Mouse (Mus musculus) CH12F3 (cell line): Measurements from ENCODE around the gene Dnah6.

Experiments
- in situ Hi-C: fragments of 300-500 bp; cut with MboI; formaldehyde crosslinking; loops from 2 replicates; pipeline ENCODE4 v1.14.3; 2020; ENCODE audit warnings: low sequenced_read_pairs

Gene Dnah6

DNA sequence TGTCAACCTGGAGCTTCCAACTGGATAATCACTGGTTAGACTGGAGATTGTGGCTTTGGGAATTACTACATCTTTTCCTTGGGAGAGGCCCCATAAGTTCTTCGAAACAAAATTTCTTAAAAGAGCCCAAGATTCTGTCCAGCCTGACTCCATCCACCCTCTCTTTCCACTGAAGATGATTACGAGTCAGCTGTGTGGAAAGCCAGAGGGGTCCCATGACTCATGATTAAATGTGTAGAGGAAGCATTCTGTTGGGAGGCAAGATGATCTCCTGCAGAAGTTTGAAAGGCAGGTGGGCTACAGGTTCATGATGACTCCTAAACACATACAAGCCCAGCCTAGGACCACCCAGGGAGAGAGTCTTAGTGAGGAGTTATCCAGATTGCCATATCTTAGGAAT, 66.0 kb downstream of the Dnah6 start:
- in situ Hi-C loops: loop anchor here (25.0 kb wide), 1 partner anchor 218 kb away; no protein-coding TSS in a partner anchor

DNA sequence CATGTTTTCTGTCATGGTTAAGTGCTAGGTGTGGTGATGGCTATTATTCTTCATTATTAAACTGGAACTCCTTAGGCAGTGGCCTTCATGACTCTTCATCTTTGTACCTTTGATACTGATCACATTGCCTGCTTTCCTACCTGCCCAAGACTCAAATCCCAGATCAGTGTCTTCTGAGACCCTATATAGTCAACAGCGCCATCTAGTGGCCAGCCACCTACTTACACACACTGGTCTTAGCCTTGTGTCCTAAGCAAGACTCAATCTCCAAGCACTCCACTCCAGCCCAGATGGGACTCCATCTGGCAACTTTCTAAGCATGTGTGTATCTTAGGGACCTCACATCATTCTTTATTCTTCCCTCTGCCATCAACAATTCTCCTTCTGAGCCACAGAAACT, 67.8 kb downstream of the Dnah6 start:
- in situ Hi-C loops: loop anchor here (25.0 kb wide), 1 partner anchor 216 kb away; no protein-coding TSS in a partner anchor

- in situ Hi-C loops: no loop called here
Measured at GRCm38 (mm10) chr6:73143403-73143802, 78.0 kb downstream of the Dnah6 start.

- in situ Hi-C loops: no loop called here
Measured at GRCm38 (mm10) chr6:73142776-73143175, 78.7 kb downstream of the Dnah6 start.

GRCm38 (mm10) chr6:73140836-73141235, 80.6 kb downstream of the Dnah6 start:
- in situ Hi-C loops: no loop called here

DNA sequence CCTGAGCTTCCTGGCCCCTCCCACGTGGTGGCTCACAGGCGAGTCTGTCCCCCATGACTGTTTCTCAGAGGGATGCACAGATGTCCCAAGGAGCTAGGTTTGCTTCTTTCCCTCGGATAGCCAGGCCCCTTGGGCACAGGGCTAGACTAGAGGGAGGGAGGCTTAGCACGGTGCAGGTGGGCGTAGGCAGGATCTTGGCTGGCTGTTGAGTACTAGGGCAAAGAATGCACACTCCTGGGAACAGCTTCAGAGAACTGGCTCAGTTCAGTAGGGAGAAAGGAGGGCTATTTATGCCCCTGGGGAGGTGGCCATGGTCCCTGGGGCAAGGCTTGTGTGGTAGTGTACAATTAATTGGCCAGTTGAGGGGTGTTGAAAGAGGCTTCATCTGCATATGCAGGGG, 88.7 kb downstream of the Dnah6 start:
- in situ Hi-C loops: no loop called here

DNA sequence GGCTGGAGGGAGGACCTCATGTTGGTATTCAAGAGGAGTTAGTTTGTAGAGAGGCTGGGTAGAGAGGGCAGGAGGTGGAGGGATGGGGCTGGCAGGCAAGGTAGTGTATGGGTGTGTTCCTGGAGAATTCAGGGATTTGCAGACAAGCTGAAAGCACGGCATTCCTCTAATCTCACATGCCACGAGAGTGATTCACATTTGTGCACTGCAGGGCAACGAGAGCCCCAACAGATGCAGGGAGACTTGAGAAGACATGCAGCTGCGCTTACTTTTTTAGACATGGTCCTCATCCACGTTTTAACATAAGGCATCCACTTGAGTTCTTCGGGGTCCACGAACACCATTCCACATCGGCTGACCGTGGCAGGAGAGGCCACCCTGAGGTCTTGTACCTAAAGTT, 93.9 kb downstream of the Dnah6 start:
- in situ Hi-C loops: no loop called here

DNA sequence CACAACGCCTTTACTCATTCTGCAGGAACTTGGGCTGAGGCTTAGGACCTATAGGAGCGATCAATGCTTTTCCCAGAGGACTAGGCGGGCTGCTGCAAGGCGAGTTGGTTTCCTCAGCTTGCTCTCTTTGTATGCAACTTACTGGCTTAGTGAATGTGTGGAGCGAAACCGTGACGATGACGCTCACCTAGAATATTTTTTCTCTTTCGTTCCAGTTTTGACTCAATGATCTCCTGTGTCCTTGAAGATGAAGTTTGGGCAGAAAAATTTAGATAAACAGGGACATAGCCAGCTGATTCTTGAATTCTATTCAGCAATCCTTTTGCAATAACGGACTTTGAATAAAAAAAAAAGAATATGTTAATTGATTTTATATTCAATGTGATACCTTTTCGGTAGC, 101.1 kb downstream of the Dnah6 start:
- in situ Hi-C loops: no loop called here

DNA sequence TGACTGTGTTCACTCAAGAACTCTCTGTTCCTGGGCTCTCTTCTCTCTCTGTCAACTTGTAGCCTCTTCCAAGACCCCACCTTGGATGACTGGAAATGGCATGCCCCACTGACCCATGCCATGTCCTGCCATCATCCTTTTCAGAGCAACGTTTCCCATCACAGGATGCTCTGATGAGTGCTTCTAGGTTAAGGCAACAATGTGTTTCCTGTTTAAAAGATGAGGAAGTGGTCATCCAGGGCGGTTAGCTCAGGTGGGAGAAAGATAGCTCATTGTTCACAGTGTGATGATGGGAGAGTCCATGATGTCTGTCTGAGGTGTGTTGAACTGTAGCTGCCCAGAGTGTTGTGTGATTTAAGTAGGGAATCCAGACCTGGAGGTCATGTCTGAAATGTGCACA, 107.6 kb downstream of the Dnah6 start:
- in situ Hi-C loops: no loop called here

DNA sequence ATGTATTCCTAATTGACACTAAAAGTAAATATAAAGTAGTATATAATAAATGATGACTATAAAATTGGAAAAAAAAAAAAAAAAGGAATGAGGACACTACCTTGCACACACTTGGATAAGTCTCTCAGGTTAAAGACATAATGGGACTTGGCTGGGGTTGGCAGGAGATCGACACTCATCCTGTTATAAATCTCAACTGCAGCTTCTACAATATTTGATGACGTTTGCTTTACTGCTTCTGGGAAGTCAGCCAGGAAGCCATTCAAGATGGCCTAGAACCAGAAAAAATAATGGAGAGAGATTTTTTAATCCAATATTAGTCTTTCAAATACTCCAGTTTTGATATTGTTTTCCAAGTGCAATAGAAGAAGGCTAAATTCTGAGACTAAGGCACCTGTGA, 108.1 kb downstream of the Dnah6 start:
- in situ Hi-C loops: no loop called here

- in situ Hi-C loops: no loop called here
Measured at GRCm38 (mm10) chr6:73093133-73093532, 128.3 kb downstream of the Dnah6 start.

DNA sequence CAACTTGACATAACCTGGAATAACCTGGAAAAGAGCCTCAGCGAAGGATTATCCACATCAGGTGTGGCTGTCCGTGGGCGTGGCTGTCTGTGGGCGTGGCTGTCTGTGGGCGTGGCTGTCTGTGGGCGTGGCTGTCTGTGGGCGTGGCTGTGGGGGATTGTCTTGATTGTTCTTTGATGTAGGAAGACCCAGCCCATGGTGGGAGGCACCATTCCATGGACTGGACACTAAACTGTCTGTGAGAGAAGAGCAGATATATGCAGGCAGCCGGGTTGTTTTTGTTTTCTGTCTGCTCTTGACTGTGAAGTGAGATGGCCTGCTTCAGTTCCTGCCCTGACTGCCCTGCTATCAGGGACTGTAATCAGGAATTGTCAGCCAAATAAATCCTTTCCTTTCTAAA, 130.6 kb downstream of the Dnah6 start:
- in situ Hi-C loops: no loop called here

GRCm38 (mm10) chr6:73082571-73082970, 138.9 kb downstream of the Dnah6 start:
- in situ Hi-C loops: no loop called here

- in situ Hi-C loops: no loop called here
Measured at GRCm38 (mm10) chr6:73072093-73072786, 149.2 kb downstream of the Dnah6 start.

- in situ Hi-C loops: no loop called here
Measured at GRCm38 (mm10) chr6:73071214-73071613, 150.2 kb downstream of the Dnah6 start.

DNA sequence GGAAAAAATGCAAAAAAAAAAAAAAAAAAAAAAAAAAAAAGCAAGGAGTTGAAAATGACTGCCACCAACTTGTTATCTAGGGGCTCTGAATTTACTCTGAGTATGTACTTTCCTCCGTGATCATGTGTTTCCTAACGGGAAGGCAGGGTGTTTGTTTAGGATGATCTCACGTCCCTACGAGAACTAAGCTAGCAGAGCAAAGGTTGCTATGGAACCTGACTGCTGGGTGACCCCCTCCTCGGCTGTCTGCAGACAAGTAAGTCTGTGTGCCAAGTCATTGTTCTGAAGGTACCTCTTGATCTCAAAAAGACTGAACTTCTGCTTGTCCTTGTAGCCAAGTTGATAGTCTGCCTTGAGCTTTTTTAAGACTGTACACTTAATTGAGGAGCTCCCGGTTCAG, 150.8 kb downstream of the Dnah6 start:
- in situ Hi-C loops: no loop called here

GRCm38 (mm10) chr6:73064551-73064950, 156.9 kb downstream of the Dnah6 start:
- in situ Hi-C loops: no loop called here

- in situ Hi-C loops: no loop called here
Measured at GRCm38 (mm10) chr6:73059596-73060121, 161.8 kb downstream of the Dnah6 start.

GRCm38 (mm10) chr6:73059162-73059561, 162.3 kb downstream of the Dnah6 start:
- in situ Hi-C loops: no loop called here

DNA sequence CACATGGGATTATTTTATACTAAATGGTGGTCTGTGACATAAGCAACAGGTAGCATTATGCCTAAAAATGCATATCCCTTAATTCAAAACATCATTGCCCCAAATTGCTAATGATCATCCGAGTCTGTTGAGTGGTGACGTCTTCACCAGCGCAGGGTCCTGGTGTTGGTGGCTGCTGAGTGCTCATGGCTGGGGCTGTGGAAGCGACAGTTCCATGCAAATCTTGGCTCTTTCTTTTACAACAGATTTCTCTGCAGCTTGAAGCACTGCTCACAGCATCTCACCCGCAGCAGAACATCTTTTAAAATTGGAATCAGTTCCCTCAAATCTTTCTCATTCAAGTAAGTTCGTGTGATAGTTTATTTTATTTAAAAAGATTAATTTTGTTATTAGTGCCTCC, 166.1 kb downstream of the Dnah6 start:
- in situ Hi-C loops: no loop called here

DNA sequence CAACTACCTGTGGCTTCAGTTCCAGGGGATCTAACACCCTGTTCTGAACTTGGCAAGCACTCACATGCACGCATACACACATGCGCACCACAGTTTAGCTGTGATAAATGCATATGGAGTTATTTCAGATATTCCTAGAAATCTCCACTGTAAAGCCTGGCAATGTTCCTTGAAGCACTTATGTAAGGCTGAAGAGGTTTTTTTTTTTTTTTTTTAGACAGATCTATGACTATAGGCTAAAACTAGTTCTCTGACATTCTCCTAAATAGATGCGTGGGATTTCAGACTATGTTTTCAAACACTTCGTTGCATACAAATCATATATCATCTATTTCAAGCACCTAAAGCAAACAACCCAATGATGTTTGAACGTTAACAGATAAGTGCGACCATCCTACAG, 166.6 kb downstream of the Dnah6 start:
- in situ Hi-C loops: no loop called here

- in situ Hi-C loops: no loop called here
Measured at GRCm38 (mm10) chr6:73053526-73053925, 167.9 kb downstream of the Dnah6 start.

DNA sequence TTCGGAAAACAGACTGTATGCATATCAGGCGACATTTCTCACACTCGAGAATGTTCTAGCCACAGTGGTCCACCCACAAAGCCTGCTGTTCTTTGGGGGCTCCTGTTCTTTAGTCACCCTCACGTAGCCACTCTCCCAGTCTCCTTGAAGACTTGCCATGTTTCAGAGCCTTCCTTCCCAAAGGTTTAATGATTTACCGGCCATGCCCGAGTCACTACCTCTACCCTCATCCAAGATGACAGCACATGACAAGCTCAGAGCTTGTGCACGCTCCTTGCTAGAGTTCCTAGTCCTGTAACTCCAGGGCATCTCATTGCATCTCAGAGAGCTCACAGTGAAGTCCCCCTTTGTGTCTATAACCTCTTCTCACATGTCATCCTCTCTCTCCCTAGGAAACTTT, 174.2 kb downstream of the Dnah6 start:
- in situ Hi-C loops: no loop called here
